Mouse (Mus musculus) MEL (cell line): ENCODE measurements at regions not wholly inside any gene's neighbourhood (a gene's known extent, or its start where the extent isn't known, plus 50 kb on each side); places are given as distances from the start of the nearest gene placed in this dataset.

ENCODE experiments used
- DNase-seq: peaks from one replicate; pipeline ENCODE4 v3.0.0; 2011; ENCODE audit warnings: low read depth, low spot score
- H3K27ac ChIP-seq: 2 replicates; pipeline ENCODE4 v1.5.1; 2012; ENCODE audit warnings: low read depth, mild to moderate bottlenecking, control low read depth, low read length, moderate library complexity; ENCODE audit not compliant: control insufficient read depth
- H3K27me3 ChIP-seq, 2 experiments: fragments of 150-350 bp in 1 of 2; sonication (generic) in 1 of 2; 2 replicates each; pipeline ENCODE4 v1.6.1; 2012; ENCODE audit warnings: low read length in 2 of 2, mild to moderate bottlenecking in 2 of 2, improper control_type of control experiment in 1 of 2, moderate library complexity in 1 of 2; ENCODE audit not compliant: insufficient read depth in 2 of 2, control insufficient read depth in 1 of 2
- H3K36me3 ChIP-seq, 2 experiments: 2 replicates each; pipeline ENCODE4 v1.6.1; 2012 to 2014; ENCODE audit warnings: low read length in 2 of 2, improper control_type of control experiment in 1 of 2, inconsistent platforms in 1 of 2, mild to moderate bottlenecking in 1 of 2; ENCODE audit not compliant: insufficient read depth in 2 of 2, control insufficient read depth in 1 of 2
- H3K4me1 ChIP-seq, 2 experiments: fragments of 150-350 bp in 1 of 2; sonication (generic) in 1 of 2; 2 replicates each; pipeline ENCODE4 v1.6.1; 2012; ENCODE audit warnings: low read length in 2 of 2, improper control_type of control experiment in 1 of 2, mild to moderate bottlenecking in 1 of 2; ENCODE audit not compliant: insufficient read depth in 2 of 2, control insufficient read depth in 1 of 2
- H3K4me3 ChIP-seq, 2 experiments: fragments of 150-350 bp in 1 of 2; sonication (generic) in 1 of 2; 2 replicates each; pipeline ENCODE4 v1.5.1; 2012; ENCODE audit warnings: low read depth in 2 of 2, low read length in 2 of 2, mild to moderate bottlenecking in 2 of 2, moderate library complexity in 2 of 2, control low read depth in 1 of 2, improper control_type of control experiment in 1 of 2; ENCODE audit not compliant: control insufficient read depth in 1 of 2, insufficient read depth in 1 of 2
- H3K79me2 ChIP-seq: 2 replicates; pipeline ENCODE4 v1.6.1; 2012; ENCODE audit warnings: mild to moderate bottlenecking, low read length, moderate library complexity; ENCODE audit not compliant: control insufficient read depth, poor library complexity, insufficient read depth
- H3K9ac ChIP-seq: 2 replicates; pipeline ENCODE4 v1.6.1; 2012; ENCODE audit warnings: low read depth, mild to moderate bottlenecking, control low read depth, low read length, moderate library complexity; ENCODE audit not compliant: control insufficient read depth, poor library complexity, severe bottlenecking
- H3K9me3 ChIP-seq: fragments of 150-350 bp; sonication (generic); replicated peaks from 2 replicates; pipeline ENCODE4 v1.6.1; 2012; ENCODE audit warnings: mild to moderate bottlenecking, low read length, improper control_type of control experiment, moderate library complexity; ENCODE audit not compliant: insufficient read depth
- BHLHE40 ChIP-seq: IDR thresholded peaks from 2 replicates; pipeline ENCODE4 v1.6.1; 2012; ENCODE audit warnings: low read depth, mild to moderate bottlenecking, inconsistent platforms, low read length, improper control_type of control experiment, borderline replicate concordance
- CHD1 ChIP-seq: IDR thresholded peaks from 2 replicates; pipeline ENCODE4 v1.6.1; 2012; ENCODE audit warnings: low read depth, mild to moderate bottlenecking, inconsistent platforms, low read length, improper control_type of control experiment
- CHD2 ChIP-seq: IDR thresholded peaks from 2 replicates; pipeline ENCODE4 v1.6.1; 2011; ENCODE audit warnings: low read length, improper control_type of control experiment
- CTCF ChIP-seq, 3 experiments: IDR thresholded peaks in 2 of 3; conservative IDR thresholded peaks in 1 of 3; 2 replicates each; pipeline ENCODE4 v1.5.1; 2011 to 2012; ENCODE audit warnings: low read length in 3 of 3, low read depth in 2 of 3, mild to moderate bottlenecking in 2 of 3, improper control_type of control experiment in 1 of 3, inconsistent platforms in 1 of 3, mixed read lengths in 1 of 3, moderate library complexity in 1 of 3; ENCODE audit not compliant: control insufficient read depth in 1 of 3, insufficient read depth in 1 of 3, poor library complexity in 1 of 3, severe bottlenecking in 1 of 3
- ETS1 ChIP-seq: IDR thresholded peaks from 2 replicates; pipeline ENCODE4 v1.6.1; 2012; ENCODE audit warnings: low read depth, mild to moderate bottlenecking, inconsistent platforms, low read length, improper control_type of control experiment, moderate library complexity
- GABPA ChIP-seq: IDR thresholded peaks from 2 replicates; pipeline ENCODE4 v1.6.1; 2012; ENCODE audit warnings: low read depth, mild to moderate bottlenecking, inconsistent platforms, low read length, improper control_type of control experiment, moderate library complexity
- GATA1 ChIP-seq: IDR thresholded peaks from 2 replicates; pipeline ENCODE4 v1.6.1; 2011; ENCODE audit warnings: low read depth, low read length, improper control_type of control experiment
- HCFC1 ChIP-seq: IDR thresholded peaks from 2 replicates; pipeline ENCODE4 v1.6.1; 2012; ENCODE audit warnings: low read depth, mild to moderate bottlenecking, inconsistent platforms, low read length, improper control_type of control experiment, moderate library complexity
- JUND ChIP-seq: IDR thresholded peaks from 2 replicates; pipeline ENCODE4 v1.6.1; 2011; ENCODE audit warnings: low read depth, mild to moderate bottlenecking, improper control_type of control experiment, low read length
- KAT2A ChIP-seq: conservative IDR thresholded peaks from 2 replicates; pipeline ENCODE4 v1.6.1; 2012; ENCODE audit warnings: low read depth, low read length, improper control_type of control experiment, inconsistent platforms
- MAZ ChIP-seq: IDR thresholded peaks from 2 replicates; pipeline ENCODE4 v1.6.1; 2012; ENCODE audit warnings: low read depth, mild to moderate bottlenecking, inconsistent platforms, low read length, improper control_type of control experiment
- MEF2A ChIP-seq: IDR thresholded peaks from 2 replicates; pipeline ENCODE4 v1.6.1; 2014; ENCODE audit warnings: low read depth, mild to moderate bottlenecking, inconsistent platforms, low read length, improper control_type of control experiment; ENCODE audit not compliant: poor library complexity, insufficient replicate concordance, severe bottlenecking; ENCODE audit errors: extremely low read depth
- MYB ChIP-seq: IDR thresholded peaks from 2 replicates; pipeline ENCODE4 v1.6.1; 2011; ENCODE audit warnings: mild to moderate bottlenecking, low read depth, low read length, improper control_type of control experiment
- MYC ChIP-seq: IDR thresholded peaks from 2 replicates; pipeline ENCODE4 v1.6.1; 2011; ENCODE audit warnings: low read depth, mild to moderate bottlenecking, low read length, improper control_type of control experiment, moderate library complexity
- NELFE ChIP-seq: IDR thresholded peaks from 2 replicates; pipeline ENCODE4 v1.6.1; 2011; ENCODE audit warnings: low read depth, low read length, improper control_type of control experiment
- NRF1 ChIP-seq: IDR thresholded peaks from 2 replicates; pipeline ENCODE4 v1.6.1; 2014; ENCODE audit warnings: low read depth, mild to moderate bottlenecking, inconsistent platforms, low read length, improper control_type of control experiment, moderate library complexity; ENCODE audit not compliant: poor library complexity, insufficient read depth, severe bottlenecking
- POLR2AphosphoS2 ChIP-seq: IDR thresholded peaks from 2 replicates; pipeline ENCODE4 v1.6.1; 2011; ENCODE audit warnings: low read length, improper control_type of control experiment
- POLR2AphosphoS5 ChIP-seq: IDR thresholded peaks from 2 replicates; pipeline ENCODE4 v1.6.1; 2012; ENCODE audit warnings: low read depth, borderline replicate concordance, mild to moderate bottlenecking, inconsistent platforms, low read length, moderate library complexity, mixed read lengths
- RAD21 ChIP-seq: IDR thresholded peaks from 2 replicates; pipeline ENCODE4 v1.6.1; 2011; ENCODE audit warnings: mild to moderate bottlenecking, low read depth, low read length, improper control_type of control experiment
- RCOR1 ChIP-seq: IDR thresholded peaks from 2 replicates; pipeline ENCODE4 v1.6.1; 2012; ENCODE audit warnings: low read depth, mild to moderate bottlenecking, inconsistent platforms, low read length, improper control_type of control experiment
- TAL1 ChIP-seq: IDR thresholded peaks from 2 replicates; pipeline ENCODE4 v1.6.1; 2012; ENCODE audit warnings: mild to moderate bottlenecking, inconsistent platforms, low read length, moderate library complexity, mixed read lengths
- TCF12 ChIP-seq: IDR thresholded peaks from 2 replicates; pipeline ENCODE4 v1.6.1; 2014; ENCODE audit warnings: low read depth, mild to moderate bottlenecking, inconsistent platforms, low read length, improper control_type of control experiment, moderate library complexity
- UBTF ChIP-seq: IDR thresholded peaks from 2 replicates; pipeline ENCODE4 v1.6.1; 2012; ENCODE audit warnings: low read depth, mild to moderate bottlenecking, inconsistent platforms, low read length, improper control_type of control experiment, moderate library complexity, borderline replicate concordance; ENCODE audit not compliant: insufficient read depth
- USF1 ChIP-seq: IDR thresholded peaks from 2 replicates; pipeline ENCODE4 v1.6.1; 2014; ENCODE audit warnings: low read depth, mild to moderate bottlenecking, inconsistent platforms, low read length, improper control_type of control experiment, moderate library complexity
- USF2 ChIP-seq, 2 experiments: IDR thresholded peaks; 2 replicates each; pipeline ENCODE4 v1.6.1; 2011 to 2012; ENCODE audit warnings: improper control_type of control experiment in 2 of 2, low read length in 2 of 2, borderline replicate concordance in 1 of 2, inconsistent platforms in 1 of 2, low read depth in 1 of 2, mild to moderate bottlenecking in 1 of 2; ENCODE audit not compliant: insufficient read depth in 1 of 2
- ZC3H11A ChIP-seq: IDR thresholded peaks from 2 replicates; pipeline ENCODE4 v1.6.1; 2012; ENCODE audit warnings: low read depth, mild to moderate bottlenecking, inconsistent platforms, low read length, improper control_type of control experiment
- ZKSCAN1 ChIP-seq: IDR thresholded peaks from 2 replicates; pipeline ENCODE4 v1.6.1; 2012; ENCODE audit warnings: low read depth, mild to moderate bottlenecking, inconsistent platforms, low read length, improper control_type of control experiment, moderate library complexity
- ZMIZ1 ChIP-seq: IDR thresholded peaks from 2 replicates; pipeline ENCODE4 v1.6.1; 2012; ENCODE audit warnings: low read depth, mild to moderate bottlenecking, inconsistent platforms, low read length, improper control_type of control experiment, moderate library complexity

GRCm38 (mm10) chr4:127862875-127863274 is 107.9 kb downstream of the CK137956 start:
- Histone ChIP-seq H3K27me3 (no peaks in the 10 kb centered on the region), H3K9ac (no peak overlapping the region), H3K4me1 (no peaks in the 10 kb centered on the region), H3K4me3 (no peak overlapping the region), H3K36me3 (no peaks in the 10 kb centered on the region), H3K79me2 (no peaks in the 10 kb centered on the region), H3K27ac (no peak overlapping the region), H3K9me3 (no peaks in the 10 kb centered on the region)
- no peak for DNase-seq
- TF ChIP-seq MAZ (no peak), BHLHE40 (no peak), USF2 (IDR thresholded peaks at IDR 0.05; ENCODE audit: borderline replicate concordance in 1 of 2, insufficient read depth in 1 of 2, low read depth in 1 of 2, low read length in 2 of 2) (no peak), GABPA (no peak), TCF12 (no peak), ZC3H11A (no peak), NELFE (no peak), GATA1 (no peak), POLR2AphosphoS5 (no peak), POLR2AphosphoS2 (no peak), CHD2 (no peak), USF1 (no peak), HCFC1 (no peak), RAD21 (no peak), MYC (no peak), CHD1 (no peak), ZMIZ1 (no peak), KAT2A (no peak)

DNA sequence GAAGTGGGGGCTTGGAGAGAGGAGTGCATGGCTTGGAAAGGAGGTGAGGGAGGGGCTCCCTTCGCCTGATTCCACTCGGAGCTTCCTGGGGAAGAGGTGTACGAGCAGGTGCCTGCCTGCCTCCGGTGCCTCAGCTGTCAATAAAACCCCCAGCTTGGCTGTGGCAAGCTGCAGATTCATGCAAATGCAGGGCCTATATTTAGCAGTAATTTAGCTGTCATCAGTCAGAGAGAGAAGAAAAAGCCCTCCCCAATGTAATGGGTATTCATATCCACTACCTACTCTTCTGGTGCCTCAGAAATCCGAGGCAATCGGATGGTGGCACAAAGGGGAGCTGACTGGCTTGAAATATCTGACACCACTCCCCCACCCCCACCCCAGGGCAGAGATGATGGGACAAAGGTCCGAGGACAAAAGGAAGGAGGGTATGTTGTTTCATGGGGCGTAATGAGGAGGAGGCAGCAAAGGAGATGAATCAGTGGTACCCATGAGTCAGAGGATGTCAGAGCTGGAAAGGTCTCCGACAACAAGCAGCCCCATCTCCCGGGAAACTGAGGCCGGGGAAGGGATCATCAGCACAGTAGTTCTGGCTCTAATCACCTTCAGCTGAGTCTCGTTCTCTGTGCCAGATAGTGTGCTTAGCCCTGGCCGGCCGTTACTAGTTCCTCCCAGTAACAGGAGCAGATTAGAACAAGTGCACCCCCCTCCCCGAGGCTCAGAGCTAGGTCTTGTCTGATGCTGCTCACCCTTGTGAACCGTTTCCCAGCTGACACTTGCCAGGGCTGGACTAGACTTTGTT is 109.2 kb downstream of the CK137956 start:
- no peak for TF ChIP-seq TAL1
- TF ChIP-seq RCOR1: no peak
- TF ChIP-seq MEF2A: no peak
- TF ChIP-seq ETS1: no peak
- no peak for TF ChIP-seq MYB
- no peak for TF ChIP-seq NRF1
- TF ChIP-seq GATA1: no peak
- TF ChIP-seq CTCF (IDR thresholded peaks at IDR 0.05 in 2 of 3, conservative IDR thresholded peaks at IDR 0.05 in 1 of 3; ENCODE audit: control insufficient read depth in 1 of 3, insufficient read depth in 1 of 3, low read depth in 2 of 3, low read length in 3 of 3, poor library complexity in 1 of 3, severe bottlenecking in 1 of 3): no peak
- TF ChIP-seq UBTF: no peak
- no peak for TF ChIP-seq USF1
- no peak for TF ChIP-seq ZKSCAN1
- TF ChIP-seq JUND: no peak
- TF ChIP-seq, all 39 proteins: peak for 0
- H3K79me2 ChIP-seq: no peaks in the 10 kb centered on the region
- H3K4me3 ChIP-seq: no peak overlapping the region
- H3K27me3 ChIP-seq: no peaks in the 10 kb centered on the region
- H3K27ac ChIP-seq: no peak overlapping the region
- DNase-seq: no peak
- H3K36me3 ChIP-seq: no peaks in the 10 kb centered on the region
- H3K9ac ChIP-seq: no peak overlapping the region
- H3K9me3 ChIP-seq: no peaks in the 10 kb centered on the region
- no peaks in the 10 kb centered on the region for H3K4me1 ChIP-seq
